Mouse (Mus musculus) adipocyte (in vitro differentiated cells): ENCODE measurements around the gene Spocd1.

Source experiments
- DNase-seq: peaks from one replicate; pipeline ENCODE4 v3.0.0-alpha.2; 2016; ENCODE audit warnings: low spot score

The Spocd1 gene

GRCm38 (mm10) chr4:129918464-129918863 is 10.6 kb upstream of the Spocd1 start:
- DNase-seq: no peak

GRCm38 (mm10) chr4:129918901-129919300 is 10.1 kb upstream of the Spocd1 start:
- DNase-seq: no peak

DNA sequence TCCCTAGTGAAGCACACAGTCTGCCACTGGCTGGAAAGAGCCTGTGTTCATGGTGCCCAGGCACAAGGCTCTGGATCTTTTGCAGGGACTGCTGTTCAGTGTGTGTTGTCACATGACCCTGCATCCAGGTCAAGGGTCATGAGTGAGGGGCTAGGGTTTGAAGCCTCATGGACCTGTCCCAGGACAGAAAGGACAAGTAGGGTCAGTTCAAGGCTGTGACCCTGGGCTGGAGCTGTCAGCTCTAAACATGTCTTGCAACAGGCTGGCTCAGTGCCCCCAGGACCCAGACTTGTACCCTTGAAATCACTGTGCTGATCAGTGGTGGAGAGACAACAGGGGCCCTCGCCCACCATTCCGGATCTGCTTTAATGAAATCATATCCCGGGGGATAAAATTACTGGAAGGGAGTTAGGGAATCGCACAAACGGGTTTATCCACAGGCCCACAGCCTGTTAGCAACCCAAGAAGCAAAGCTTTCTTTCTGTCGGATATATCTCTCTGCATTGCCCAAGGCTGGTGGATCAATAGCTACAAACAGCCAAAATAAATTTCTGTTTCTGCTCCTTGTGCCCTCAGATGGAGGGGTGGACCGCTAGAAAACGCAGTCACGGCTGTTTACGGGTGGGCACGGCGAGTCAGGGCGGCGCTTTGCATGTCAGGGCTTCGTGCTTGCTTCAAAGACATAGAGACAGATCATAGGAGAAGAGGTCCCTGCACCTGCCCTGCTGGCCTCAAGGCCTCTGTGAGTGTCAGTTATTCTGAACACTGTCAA is 8.3 kb upstream of the Spocd1 start:
- DNase-seq: no peak

- DNase-seq: no peak
These were observed 7.8 kb upstream of the Spocd1 start for GRCm38 (mm10) chr4:129921314-129921587.

DNA sequence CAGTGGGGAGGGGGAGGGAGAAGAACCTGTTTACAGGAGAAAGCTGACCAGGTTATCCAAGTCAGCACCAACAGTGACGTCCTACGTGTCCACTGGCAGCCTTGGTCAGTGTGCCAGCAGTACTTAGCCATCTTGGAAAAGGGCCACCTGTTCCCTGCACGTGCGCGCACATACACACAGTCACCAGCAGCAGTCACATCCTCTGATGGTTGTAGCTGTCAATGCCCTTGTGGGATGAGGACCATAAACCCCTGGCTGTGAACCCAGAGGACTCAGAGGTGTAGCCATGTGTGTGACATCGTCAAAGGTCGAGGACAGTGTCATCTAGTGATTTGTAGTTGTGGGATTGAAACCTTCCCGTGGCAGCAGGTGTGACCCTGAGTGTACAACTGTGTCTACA is 4.9 kb upstream of the Spocd1 start:
- DNase-seq: no peak

GRCm38 (mm10) chr4:129924694-129925093 is 4.4 kb upstream of the Spocd1 start:
- DNase-seq: peak; percentile 30

- no peak for DNase-seq
These were observed 2.5 kb upstream of the Spocd1 start for GRCm38 (mm10) chr4:129926544-129926943.

DNA sequence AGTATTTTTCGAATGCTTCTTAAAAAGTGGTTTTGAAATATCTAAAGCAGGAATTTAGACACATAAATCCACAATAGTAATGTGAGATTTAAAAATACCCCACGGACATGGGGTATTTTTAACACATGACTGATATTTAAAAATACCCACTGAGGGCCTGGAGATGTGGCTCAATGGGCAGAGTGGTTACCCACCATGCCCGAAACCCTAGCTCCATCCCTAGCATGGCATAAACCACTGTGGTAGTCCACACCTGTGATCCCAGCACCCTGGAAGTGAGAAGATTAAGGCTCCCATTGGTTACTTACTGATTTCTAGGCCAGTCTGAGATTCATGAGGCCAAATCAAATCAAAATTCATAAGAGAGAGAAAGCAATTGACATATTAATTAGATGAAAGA is 2.0 kb upstream of the Spocd1 start:
- DNase-seq: no peak

- DNase-seq: peak; percentile 82
These were observed 811 bp upstream of the Spocd1 start for GRCm38 (mm10) chr4:129928124-129928751.

- DNase-seq: no peak
These were observed 4.6 kb downstream of the Spocd1 start for GRCm38 (mm10) chr4:129933696-129934095.

GRCm38 (mm10) chr4:129934177-129934855 is 5.3 kb downstream of the Spocd1 start:
- DNase-seq: no peak

DNA sequence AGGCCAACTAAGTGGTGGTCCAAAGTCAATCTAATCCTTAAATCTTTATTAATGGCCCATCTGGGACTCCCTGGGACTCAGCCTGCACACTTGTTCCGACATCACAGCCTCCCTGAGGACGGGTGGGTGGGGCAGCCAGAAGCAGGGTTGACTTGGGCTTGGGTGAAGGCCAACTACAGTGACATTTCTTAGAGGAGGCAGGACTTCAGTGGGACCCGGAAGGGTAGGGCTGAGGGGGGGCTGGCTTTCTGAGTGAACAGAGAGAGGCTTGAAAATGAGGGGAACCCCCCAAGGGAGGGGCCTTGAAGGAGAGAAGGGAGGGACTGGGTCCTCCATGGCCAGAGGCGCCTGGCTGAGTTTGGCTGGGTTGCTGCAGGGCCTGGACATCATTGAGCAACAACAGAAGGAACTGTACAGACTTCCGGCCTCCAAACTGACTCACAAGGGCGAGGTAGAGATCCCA is 22.3 kb downstream of the Spocd1 start:
- DNase-seq: peak; percentile 91

GRCm38 (mm10) chr4:129952241-129952810 is 23.3 kb downstream of the Spocd1 start:
- DNase-seq: no peak

GRCm38 (mm10) chr4:129954527-129954926 is 25.5 kb downstream of the Spocd1 start:
- DNase-seq: no peak

DNA sequence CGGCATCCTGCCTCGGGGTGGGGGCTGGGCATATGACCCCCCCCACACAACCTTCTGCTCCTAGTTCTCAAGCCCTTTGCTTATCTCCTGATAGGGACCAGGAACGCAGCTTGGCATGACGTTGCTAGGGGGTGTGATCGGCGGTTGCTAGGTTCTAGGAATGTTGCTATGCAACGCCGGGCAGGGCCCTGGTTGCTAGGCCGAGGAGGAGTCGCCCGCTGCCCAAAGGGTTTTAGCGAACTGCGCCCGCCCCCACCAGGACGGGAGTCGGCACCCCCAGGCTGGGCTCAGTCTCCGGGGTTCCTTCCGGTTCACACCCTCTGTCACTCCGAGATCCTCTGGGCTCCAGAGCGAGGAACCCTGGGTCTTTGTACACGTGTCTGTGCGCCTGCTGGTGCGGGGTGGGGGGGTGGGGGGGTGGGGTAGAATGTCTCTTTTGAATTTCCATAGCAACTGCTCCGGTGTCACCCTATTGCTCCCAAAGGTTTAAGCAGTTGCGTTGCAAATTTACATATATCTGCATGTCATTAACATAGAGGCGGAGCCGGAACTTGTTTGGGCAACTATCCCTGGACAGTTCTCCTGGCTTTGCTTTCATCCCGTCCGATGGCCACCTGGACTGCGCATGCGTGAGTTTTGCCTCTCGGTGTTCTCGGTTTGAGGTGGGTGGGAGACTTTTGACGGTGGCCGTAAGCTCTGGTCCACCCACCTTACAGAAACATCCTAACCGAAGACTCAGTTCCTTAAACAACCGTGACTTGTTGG is 31.3 kb downstream of the Spocd1 start:
- no peak for DNase-seq

- no peak for DNase-seq
These were observed 36.2 kb downstream of the Spocd1 start for GRCm38 (mm10) chr4:129965294-129965693.

DNA sequence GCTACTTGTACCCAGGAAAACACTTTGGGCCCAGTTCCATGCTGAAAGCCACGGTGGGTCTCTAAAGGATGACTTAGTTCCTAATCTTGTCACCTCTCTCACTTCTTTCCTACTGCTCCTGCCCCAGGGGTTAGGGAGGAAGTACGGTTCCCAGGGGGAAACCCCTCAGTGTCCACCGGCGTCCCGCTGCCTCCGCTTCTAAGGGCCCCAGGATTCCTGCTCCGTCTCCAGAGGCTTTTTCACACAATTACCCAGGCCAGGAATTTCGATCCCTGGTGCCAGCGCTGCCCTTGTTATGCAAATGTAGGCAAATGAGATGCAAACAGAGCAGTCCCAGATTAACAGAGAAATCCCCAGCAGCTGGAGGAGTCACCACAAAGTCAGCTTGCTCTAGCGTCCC is 37.2 kb downstream of the Spocd1 start:
- no peak for DNase-seq

DNA sequence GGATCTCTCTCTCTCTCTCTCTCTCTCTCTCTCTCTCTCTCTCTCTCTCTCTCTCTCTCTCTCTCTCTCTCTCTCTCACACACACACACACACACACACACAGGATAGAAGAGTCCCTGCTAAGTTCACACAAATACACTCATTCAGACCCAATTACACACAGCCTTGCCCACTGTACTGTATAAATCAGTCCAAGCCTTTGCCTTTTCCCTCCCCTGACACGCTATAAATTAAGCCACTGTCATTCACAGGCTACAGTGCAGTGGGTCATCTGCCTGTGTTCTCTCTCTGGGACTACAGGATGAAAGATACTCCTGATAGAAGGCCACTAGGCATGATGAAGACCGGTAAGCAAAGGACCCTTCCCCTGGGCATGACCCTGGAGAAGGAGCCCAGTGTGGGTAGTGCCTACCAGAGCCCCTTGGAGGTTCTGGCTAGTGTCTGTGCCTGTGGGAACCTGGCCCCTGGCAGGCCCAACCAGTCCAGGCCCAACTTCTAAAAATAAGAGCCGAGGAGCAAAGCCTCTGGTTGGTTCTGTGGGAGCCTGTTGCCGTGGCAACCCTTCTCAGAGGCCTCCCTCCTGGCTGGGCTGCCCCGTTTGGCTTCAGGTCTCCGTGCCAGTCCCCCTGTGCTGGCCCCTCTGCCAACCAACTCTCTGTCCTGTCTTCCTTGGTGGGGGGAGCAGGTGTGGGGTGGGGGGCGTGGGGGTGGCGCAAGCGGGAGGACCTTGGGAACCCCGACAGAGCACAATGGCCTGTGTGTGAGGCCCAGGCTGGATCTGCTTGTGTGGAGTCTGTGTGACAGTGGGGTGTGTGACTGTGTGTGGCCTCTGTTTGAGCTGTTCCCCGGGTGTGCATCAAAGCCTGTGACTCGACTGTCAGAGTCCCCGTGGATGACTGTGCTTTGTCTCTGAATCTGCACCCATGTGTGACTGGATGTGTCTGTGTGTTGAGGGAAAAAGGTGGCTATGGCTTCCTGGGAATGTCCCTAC is 38.3 kb downstream of the Spocd1 start:
- no peak for DNase-seq

DNA sequence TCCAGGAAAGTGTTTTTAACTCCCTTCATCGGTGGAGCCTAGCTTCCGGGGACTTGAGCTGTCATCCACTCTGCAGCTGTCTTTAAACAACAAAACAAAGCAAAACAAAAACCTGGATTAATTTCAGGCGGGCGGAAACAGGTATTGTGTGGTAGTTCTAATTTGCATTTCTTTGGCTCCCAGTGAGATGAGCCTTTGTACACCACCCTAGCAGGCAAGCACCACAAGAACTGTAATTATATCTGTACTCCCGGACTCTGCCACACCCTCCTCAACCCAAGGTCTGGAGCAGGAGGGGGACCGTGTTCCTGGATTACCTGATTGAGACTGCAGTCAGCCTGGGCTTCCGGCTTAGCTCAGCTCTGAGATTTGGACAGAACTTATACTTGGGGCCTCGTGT is 41.1 kb downstream of the Spocd1 start:
- DNase-seq: no peak

- DNase-seq: no peak
These were observed 41.8 kb downstream of the Spocd1 start for GRCm38 (mm10) chr4:129970861-129971260.

GRCm38 (mm10) chr4:129971989-129972388 is 42.9 kb downstream of the Spocd1 start:
- DNase-seq: no peak
